Mouse (Mus musculus): ENCODE results near the gene Pon1. TPM values are rescaled to one million over a fixed set of nuclear protein-coding genes. Genes with fewer than 3 reads are reported as not detected.

Gene Pon1
- polyA plus RNA-seq, 1 experiment from 2014 or later, result 0.75 TPM

- 68% methylated on average over 3 of the region's 3 CpGs for WGBS
- Histone ChIP-seq H3K4me3 (ENCODE audit: low read depth, low read length) (no peak overlapping the region), H3K4me1 (replicated peaks; ENCODE audit: control insufficient read depth, insufficient read depth, low read length) (no peaks in the 10 kb centered on the region), H3K27me3 (replicated peaks; ENCODE audit: control insufficient read depth, insufficient read depth, low read length) (no peaks in the 10 kb centered on the region), H3K36me3 (ENCODE audit: control insufficient read depth, insufficient read depth, low read length) (no peaks in the 10 kb centered on the region), H3K4me2 (no peak overlapping the region), H3K9ac (ENCODE audit: low read depth, low read length) (no peak overlapping the region), H3K27ac (ENCODE audit: low read depth, low read length) (no peak overlapping the region), H3K9me3 (ENCODE audit: control insufficient read depth, low read length) (no peaks in the 10 kb centered on the region)
- ATAC-seq (replicated peaks; ENCODE audit: low FRiP score) (peak; percentile 66), DNase-seq (ENCODE audit: low spot score) (no peak)
Measured at GRCm38 (mm10) chr6:5222080-5222479, 28.3 kb upstream of the Pon1 start.

GRCm38 (mm10) chr6:5218190-5218589 is 24.4 kb upstream of the Pon1 start:
- DNase-seq (ENCODE audit: low spot score) (no peak), ATAC-seq (replicated peaks; ENCODE audit: low FRiP score) (peak; percentile 53; the same call in 1 of the 2 replicates)

GRCm38 (mm10) chr6:5207817-5208216 is 14.1 kb upstream of the Pon1 start:
- H3K27me3 ChIP-seq (replicated peaks; ENCODE audit: control insufficient read depth, insufficient read depth, low read length), result no peaks in the 10 kb centered on the region
- 78% methylated on average over 2 of the region's 2 CpGs for WGBS
- no peak overlapping the region for H3K4me2 ChIP-seq
- H3K27ac ChIP-seq (ENCODE audit: low read depth, low read length), result no peak overlapping the region
- no peaks in the 10 kb centered on the region for H3K4me1 ChIP-seq (replicated peaks; ENCODE audit: control insufficient read depth, insufficient read depth, low read length)
- DNase-seq (ENCODE audit: low spot score), result no peak
- ATAC-seq (replicated peaks; ENCODE audit: low FRiP score), result no peak
- H3K9me3 ChIP-seq (ENCODE audit: control insufficient read depth, low read length), result no peaks in the 10 kb centered on the region
- no peaks in the 10 kb centered on the region for H3K36me3 ChIP-seq (ENCODE audit: control insufficient read depth, insufficient read depth, low read length)
- H3K9ac ChIP-seq (ENCODE audit: low read depth, low read length), result no peak overlapping the region
- H3K4me3 ChIP-seq (ENCODE audit: low read depth, low read length), result no peak overlapping the region

More at GRCm38 (mm10) chr6:5218190-5218589, 24.4 kb upstream of the Pon1 start:
- Histone ChIP-seq H3K27ac (ENCODE audit: low read depth, low read length) (no peak overlapping the region), H3K36me3 (ENCODE audit: control insufficient read depth, insufficient read depth, low read length) (no peaks in the 10 kb centered on the region), H3K9me3 (ENCODE audit: control insufficient read depth, low read length) (no peaks in the 10 kb centered on the region), H3K4me1 (replicated peaks; ENCODE audit: control insufficient read depth, insufficient read depth, low read length) (no peaks in the 10 kb centered on the region), H3K9ac (ENCODE audit: low read depth, low read length) (no peak overlapping the region), H3K4me3 (ENCODE audit: low read depth, low read length) (no peak overlapping the region), H3K4me2 (no peak overlapping the region), H3K27me3 (replicated peaks; ENCODE audit: control insufficient read depth, insufficient read depth, low read length) (no peaks in the 10 kb centered on the region)
- 89% methylated on average over 4 of the region's 4 CpGs for WGBS

GRCm38 (mm10) chr6:5199916-5200315 is 6.2 kb upstream of the Pon1 start:
- Histone ChIP-seq H3K27ac (ENCODE audit: low read depth, low read length) (no peak overlapping the region), H3K4me1 (replicated peaks; ENCODE audit: control insufficient read depth, insufficient read depth, low read length) (no peaks in the 10 kb centered on the region), H3K4me3 (ENCODE audit: low read depth, low read length) (no peak overlapping the region), H3K27me3 (replicated peaks; ENCODE audit: control insufficient read depth, insufficient read depth, low read length) (no peaks in the 10 kb centered on the region), H3K9ac (ENCODE audit: low read depth, low read length) (no peak overlapping the region), H3K36me3 (ENCODE audit: control insufficient read depth, insufficient read depth, low read length) (no peaks in the 10 kb centered on the region), H3K4me2 (no peak overlapping the region), H3K9me3 (ENCODE audit: control insufficient read depth, low read length) (no peaks in the 10 kb centered on the region)
- 59% methylated on average over 3 of the region's 3 CpGs for WGBS
- no peak for DNase-seq (ENCODE audit: low spot score)
- no peak for ATAC-seq (replicated peaks; ENCODE audit: low FRiP score)

- H3K9ac ChIP-seq (ENCODE audit: low read depth, low read length), result no peak overlapping the region
- no peak overlapping the region for H3K27ac ChIP-seq (ENCODE audit: low read depth, low read length)
- no peak overlapping the region for H3K4me3 ChIP-seq (ENCODE audit: low read depth, low read length)
- no peak for DNase-seq (ENCODE audit: low spot score)
- 85% methylated on average over 8 of the region's 8 CpGs for WGBS
- H3K4me2 ChIP-seq, result no peak overlapping the region
- no peaks in the 10 kb centered on the region for H3K9me3 ChIP-seq (ENCODE audit: control insufficient read depth, low read length)
- no peaks in the 10 kb centered on the region for H3K4me1 ChIP-seq (replicated peaks; ENCODE audit: control insufficient read depth, insufficient read depth, low read length)
- no peaks in the 10 kb centered on the region for H3K36me3 ChIP-seq (ENCODE audit: control insufficient read depth, insufficient read depth, low read length)
- peak; percentile 57; the same call in 1 of the 2 replicates for ATAC-seq (replicated peaks; ENCODE audit: low FRiP score)
- H3K27me3 ChIP-seq (replicated peaks; ENCODE audit: control insufficient read depth, insufficient read depth, low read length), result no peaks in the 10 kb centered on the region
Measured at GRCm38 (mm10) chr6:5199376-5199905, 5.7 kb upstream of the Pon1 start.

GRCm38 (mm10) chr6:5198590-5198989 is 4.8 kb upstream of the Pon1 start:
- WGBS, result 90% methylated on average over 5 of the region's 5 CpGs
- Histone ChIP-seq H3K4me3 (ENCODE audit: low read depth, low read length) (no peak overlapping the region), H3K27me3 (replicated peaks; ENCODE audit: control insufficient read depth, insufficient read depth, low read length) (no peaks in the 10 kb centered on the region), H3K9me3 (ENCODE audit: control insufficient read depth, low read length) (no peaks in the 10 kb centered on the region), H3K4me2 (no peak overlapping the region), H3K36me3 (ENCODE audit: control insufficient read depth, insufficient read depth, low read length) (no peaks in the 10 kb centered on the region), H3K4me1 (replicated peaks; ENCODE audit: control insufficient read depth, insufficient read depth, low read length) (no peaks in the 10 kb centered on the region), H3K27ac (ENCODE audit: low read depth, low read length) (no peak overlapping the region), H3K9ac (ENCODE audit: low read depth, low read length) (no peak overlapping the region)
- no peak for ATAC-seq (replicated peaks; ENCODE audit: low FRiP score)
- no peak for DNase-seq (ENCODE audit: low spot score)

GRCm38 (mm10) chr6:5190761-5191160 is 3.0 kb downstream of the Pon1 start:
- Histone ChIP-seq H3K27me3 (replicated peaks; ENCODE audit: control insufficient read depth, insufficient read depth, low read length) (no peaks in the 10 kb centered on the region), H3K4me3 (ENCODE audit: low read depth, low read length) (no peak overlapping the region), H3K9me3 (ENCODE audit: control insufficient read depth, low read length) (no peaks in the 10 kb centered on the region), H3K4me1 (replicated peaks; ENCODE audit: control insufficient read depth, insufficient read depth, low read length) (no peaks in the 10 kb centered on the region), H3K9ac (ENCODE audit: low read depth, low read length) (no peak overlapping the region), H3K27ac (ENCODE audit: low read depth, low read length) (no peak overlapping the region), H3K36me3 (ENCODE audit: control insufficient read depth, insufficient read depth, low read length) (no peaks in the 10 kb centered on the region), H3K4me2 (no peak overlapping the region)
- DNase-seq (ENCODE audit: low spot score) (no peak), ATAC-seq (replicated peaks; ENCODE audit: low FRiP score) (no peak)
- WGBS, result 66% methylated on average over 4 of the region's 4 CpGs

GRCm38 (mm10) chr6:5189507-5189906 is 4.2 kb downstream of the Pon1 start:
- no peak for DNase-seq (ENCODE audit: low spot score)
- Histone ChIP-seq H3K27me3 (replicated peaks; ENCODE audit: control insufficient read depth, insufficient read depth, low read length) (no peaks in the 10 kb centered on the region), H3K36me3 (ENCODE audit: control insufficient read depth, insufficient read depth, low read length) (no peaks in the 10 kb centered on the region), H3K4me3 (ENCODE audit: low read depth, low read length) (no peak overlapping the region), H3K9ac (ENCODE audit: low read depth, low read length) (no peak overlapping the region), H3K4me1 (replicated peaks; ENCODE audit: control insufficient read depth, insufficient read depth, low read length) (no peaks in the 10 kb centered on the region), H3K9me3 (ENCODE audit: control insufficient read depth, low read length) (no peaks in the 10 kb centered on the region), H3K27ac (ENCODE audit: low read depth, low read length) (no peak overlapping the region), H3K4me2 (no peak overlapping the region)
- ATAC-seq (replicated peaks; ENCODE audit: low FRiP score), result no peak
- 75% methylated on average over 4 of the region's 4 CpGs for WGBS

- Histone ChIP-seq H3K4me3 (ENCODE audit: low read depth, low read length) (no peak overlapping the region), H3K36me3 (ENCODE audit: control insufficient read depth, insufficient read depth, low read length) (no peaks in the 10 kb centered on the region)
- ATAC-seq (replicated peaks; ENCODE audit: low FRiP score), result no peak
Measured at GRCm38 (mm10) chr6:5188938-5189337, 4.8 kb downstream of the Pon1 start.

More at GRCm38 (mm10) chr6:5188938-5189337, 4.8 kb downstream of the Pon1 start:
- no peak for DNase-seq (ENCODE audit: low spot score)
- H3K4me2 ChIP-seq, result no peak overlapping the region
- H3K4me1 ChIP-seq (replicated peaks; ENCODE audit: control insufficient read depth, insufficient read depth, low read length), result no peaks in the 10 kb centered on the region
- 65% methylated on average over 6 of the region's 6 CpGs for WGBS
- H3K9me3 ChIP-seq (ENCODE audit: control insufficient read depth, low read length), result no peaks in the 10 kb centered on the region
- no peak overlapping the region for H3K27ac ChIP-seq (ENCODE audit: low read depth, low read length)
- no peak overlapping the region for H3K9ac ChIP-seq (ENCODE audit: low read depth, low read length)
- no peaks in the 10 kb centered on the region for H3K27me3 ChIP-seq (replicated peaks; ENCODE audit: control insufficient read depth, insufficient read depth, low read length)
